Mouse (Mus musculus) CH12.LX (cell line): ENCODE measurements at regions not wholly inside any gene's neighbourhood (a gene's known extent, or its start where the extent isn't known, plus 50 kb on each side); places are given as distances from the start of the nearest gene placed in this dataset.

Experiments
- DNase-seq: peaks from one replicate; pipeline ENCODE4 v3.0.0-alpha.2; 2013; ENCODE audit errors: extremely low read depth
- H3K27ac ChIP-seq: 2 replicates; pipeline ENCODE4 v1.5.1; 2012; ENCODE audit warnings: low read depth, mild to moderate bottlenecking, control low read depth, moderate library complexity; ENCODE audit not compliant: insufficient read depth
- H3K27me3 ChIP-seq: replicated peaks from 2 replicates; pipeline ENCODE3; 2012; ENCODE audit warnings: inconsistent platforms
- H3K36me3 ChIP-seq, 2 experiments: replicated peaks in 1 of 2; 2 replicates each; pipeline versions ENCODE3 to v1.6.1; 2012; ENCODE audit warnings: inconsistent platforms in 1 of 2, low read length in 1 of 2, mild to moderate bottlenecking in 1 of 2, mixed read lengths in 1 of 2, moderate library complexity in 1 of 2; ENCODE audit not compliant: control insufficient read depth in 1 of 2, insufficient read depth in 1 of 2
- H3K4me1 ChIP-seq, 2 experiments: 2 replicates each; pipeline ENCODE4 v1.6.1; 2012; ENCODE audit warnings: inconsistent platforms in 1 of 2, moderate library complexity in 1 of 2; ENCODE audit not compliant: insufficient read depth in 2 of 2, control insufficient read depth in 1 of 2
- H3K4me2 ChIP-seq: 2 replicates; pipeline ENCODE4 v1.6.1; 2012; ENCODE audit warnings: low read depth, mild to moderate bottlenecking, control low read depth; ENCODE audit not compliant: poor library complexity, insufficient read depth, severe bottlenecking
- H3K4me3 ChIP-seq, 3 experiments: fragments of 150-350 bp in 1 of 3; sonication (generic) in 1 of 3; replicated peaks in 1 of 3; 2 replicates each; pipeline versions ENCODE3 to v1.5.1; 2011 to 2012; ENCODE audit warnings: low read depth in 2 of 3, low read length in 2 of 3, mild to moderate bottlenecking in 2 of 3, moderate library complexity in 2 of 3, control low read depth in 1 of 3, improper control_type of control experiment in 1 of 3, inconsistent platforms in 1 of 3, mixed read lengths in 1 of 3; ENCODE audit not compliant: poor library complexity in 1 of 3
- H3K79me2 ChIP-seq: replicated peaks from 2 replicates; pipeline ENCODE4 v1.6.1; 2012; ENCODE audit warnings: mild to moderate bottlenecking, moderate library complexity; ENCODE audit not compliant: control insufficient read depth, poor library complexity, insufficient read depth, severe bottlenecking; ENCODE audit errors: extremely low read depth
- H3K9ac ChIP-seq: 2 replicates; pipeline ENCODE4 v1.6.1; 2012; ENCODE audit warnings: low read depth, mild to moderate bottlenecking, control low read depth, moderate library complexity; ENCODE audit not compliant: insufficient read depth
- H3K9me3 ChIP-seq: replicated peaks from 2 replicates; pipeline ENCODE3; 2012; ENCODE audit warnings: low read length, inconsistent platforms, mixed read lengths
- BHLHE40 ChIP-seq: IDR thresholded peaks from 2 replicates; pipeline ENCODE4 v1.6.1; 2011; ENCODE audit warnings: mild to moderate bottlenecking, low read depth, low read length, improper control_type of control experiment
- CHD1 ChIP-seq: IDR thresholded peaks from 2 replicates; pipeline ENCODE4 v1.6.1; 2012; ENCODE audit warnings: low read depth, low read length, improper control_type of control experiment, inconsistent platforms
- CHD2 ChIP-seq: IDR thresholded peaks from 2 replicates; pipeline ENCODE4 v1.6.1; 2011; ENCODE audit warnings: low read length, improper control_type of control experiment
- ELF1 ChIP-seq: IDR thresholded peaks from 2 replicates; pipeline ENCODE4 v1.6.1; 2014; ENCODE audit warnings: low read depth, mild to moderate bottlenecking, inconsistent platforms, low read length, improper control_type of control experiment
- EP300 ChIP-seq: IDR thresholded peaks from 2 replicates; pipeline ENCODE4 v1.6.1; 2011; ENCODE audit warnings: low read length, improper control_type of control experiment
- ETS1 ChIP-seq: conservative IDR thresholded peaks from 2 replicates; pipeline ENCODE4 v1.6.1; 2012; ENCODE audit warnings: low read depth, mild to moderate bottlenecking, inconsistent platforms, low read length, improper control_type of control experiment, moderate library complexity
- HCFC1 ChIP-seq: IDR thresholded peaks from 2 replicates; pipeline ENCODE4 v1.6.1; 2012; ENCODE audit warnings: low read depth, mild to moderate bottlenecking, inconsistent platforms, low read length, improper control_type of control experiment
- JUND ChIP-seq: conservative IDR thresholded peaks from 2 replicates; pipeline ENCODE4 v1.6.1; 2011; ENCODE audit warnings: low read depth, low read length, improper control_type of control experiment
- KAT2A ChIP-seq: IDR thresholded peaks from 2 replicates; pipeline ENCODE4 v1.6.1; 2012; ENCODE audit warnings: low read length, improper control_type of control experiment, inconsistent platforms; ENCODE audit not compliant: insufficient replicate concordance
- MAZ ChIP-seq: IDR thresholded peaks from 2 replicates; pipeline ENCODE4 v1.6.1; 2012; ENCODE audit warnings: low read depth, mild to moderate bottlenecking, inconsistent platforms, low read length, improper control_type of control experiment, moderate library complexity
- MXI1 ChIP-seq: IDR thresholded peaks from 2 replicates; pipeline ENCODE4 v1.6.1; 2011; ENCODE audit warnings: mild to moderate bottlenecking, low read depth, low read length, improper control_type of control experiment
- MYC ChIP-seq: IDR thresholded peaks from 2 replicates; pipeline ENCODE4 v1.6.1; 2011; ENCODE audit warnings: low read depth, mild to moderate bottlenecking, improper control_type of control experiment, low read length
- NRF1 ChIP-seq: IDR thresholded peaks from 2 replicates; pipeline ENCODE4 v1.6.1; 2014; ENCODE audit warnings: low read depth, mild to moderate bottlenecking, inconsistent platforms, low read length, improper control_type of control experiment, moderate library complexity
- POLR2A ChIP-seq: IDR thresholded peaks from 2 replicates; pipeline ENCODE4 v1.6.1; 2011; ENCODE audit warnings: low read depth, mild to moderate bottlenecking, improper control_type of control experiment, low read length
- POLR2AphosphoS2 ChIP-seq: IDR thresholded peaks from 2 replicates; pipeline ENCODE4 v1.6.1; 2011; ENCODE audit warnings: low read depth, low read length, improper control_type of control experiment
- RAD21 ChIP-seq: IDR thresholded peaks from 2 replicates; pipeline ENCODE4 v1.6.1; 2011; ENCODE audit warnings: low read depth, mild to moderate bottlenecking, low read length, improper control_type of control experiment, moderate library complexity
- TBP ChIP-seq: conservative IDR thresholded peaks from 2 replicates; pipeline ENCODE4 v1.6.1; 2011; ENCODE audit warnings: low read depth, low read length, improper control_type of control experiment
- TCF12 ChIP-seq: IDR thresholded peaks from 2 replicates; pipeline ENCODE4 v1.6.1; 2014; ENCODE audit warnings: low read depth, mild to moderate bottlenecking, inconsistent platforms, low read length, improper control_type of control experiment
- ZKSCAN1 ChIP-seq: IDR thresholded peaks from 2 replicates; pipeline ENCODE4 v1.6.1; 2012; ENCODE audit warnings: low read depth, inconsistent platforms, low read length, improper control_type of control experiment, borderline replicate concordance
- dilution Hi-C: fragments of 300-500 bp; cut with MboI; formaldehyde crosslinking; loops from 2 replicates; pipeline ENCODE4 v1.14.3; 2020; ENCODE audit warnings: low sequenced_read_pairs; ENCODE audit not compliant: extremely low pct_unique_long_range_greater_than_20kb, extremely low pct_ligation_motif_present
- in situ Hi-C: fragments of 300-500 bp; cut with MboI; formaldehyde crosslinking; loops from 3 replicates; pipeline ENCODE4 v1.14.3; 2019; ENCODE audit warnings: low sequenced_read_pairs, low pct_ligation_motif_present, low pct_unique_long_range_greater_than_20kb, mixed read lengths

DNA sequence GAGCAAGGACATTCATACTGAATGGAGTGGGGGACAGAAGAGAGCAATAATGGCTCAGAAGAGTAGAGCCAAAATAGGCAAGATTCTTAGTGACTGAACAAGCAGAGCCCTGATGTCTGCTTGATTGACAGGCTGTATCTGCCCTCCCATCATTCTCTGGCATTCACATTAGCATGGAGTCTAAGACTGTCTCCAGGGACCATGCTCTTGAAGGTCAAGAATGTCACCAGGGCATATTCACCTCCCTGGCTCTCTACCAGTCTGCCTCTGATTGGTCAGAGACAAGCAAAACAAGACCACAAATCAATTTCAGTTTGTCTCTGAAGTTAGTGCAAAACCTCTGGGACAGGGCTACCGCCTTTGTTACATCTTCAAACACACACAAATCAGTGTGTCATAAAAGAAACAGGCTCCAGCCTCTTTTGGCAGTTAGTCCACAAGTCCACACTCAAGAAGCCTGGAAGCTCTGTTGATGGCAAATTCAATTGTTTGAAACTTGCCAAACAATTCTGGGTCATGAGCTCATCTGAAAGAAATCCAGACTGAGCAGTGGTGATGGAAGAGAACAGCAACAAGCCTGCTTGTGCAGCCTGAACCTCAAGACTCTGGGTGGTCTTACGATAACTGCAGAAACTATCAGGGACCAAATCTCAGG, 240.0 kb upstream of the Adcy2 start:
- in situ Hi-C loops: no loop called here
- no peaks in the 10 kb centered on the region for H3K79me2 ChIP-seq

DNA sequence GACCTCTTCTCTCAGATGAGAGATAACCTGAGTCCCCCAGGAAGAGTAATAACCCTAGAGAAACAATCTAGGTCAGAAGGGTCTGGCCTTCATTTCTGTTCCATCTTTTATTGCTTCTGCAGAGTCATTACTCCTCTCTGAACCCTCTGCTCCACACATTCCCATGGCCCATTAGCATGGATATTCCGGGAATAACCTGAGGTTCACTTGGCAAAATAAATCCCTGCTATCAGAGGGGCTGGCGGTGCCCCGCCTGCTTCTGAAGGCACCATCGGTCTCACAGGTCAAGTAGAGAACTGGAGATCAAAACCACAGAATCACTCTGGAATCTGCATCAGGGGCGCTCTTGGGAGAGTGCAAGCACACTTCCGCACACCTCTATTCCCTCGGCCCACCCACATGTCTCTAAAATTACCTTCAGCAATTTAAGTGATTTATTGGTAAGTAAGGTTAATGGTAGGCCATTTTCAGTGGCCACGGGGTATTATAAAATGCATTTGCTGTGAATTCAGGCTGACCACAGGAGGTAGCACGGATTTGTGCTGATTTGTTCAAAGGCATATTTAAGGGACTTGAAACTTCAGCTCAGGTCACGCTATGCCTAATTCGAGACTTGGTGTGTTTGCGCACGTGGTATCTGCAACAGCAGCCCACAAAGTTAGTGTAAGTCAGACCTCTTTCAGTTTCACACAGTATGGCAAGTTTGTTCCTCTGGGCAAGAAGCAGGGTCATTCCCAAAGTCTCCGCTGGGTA, 243.4 kb upstream of the Adcy2 start:
- Histone ChIP-seq H3K79me2 (no peaks in the 10 kb centered on the region), H3K9ac (no peak overlapping the region), H3K27ac (no peak overlapping the region), H3K9me3 (peaks cover 53% of the 10 kb centered on the region), H3K36me3 (no peaks in the 10 kb centered on the region), H3K4me3 (no peak overlapping the region), H3K4me2 (no peak overlapping the region), H3K4me1 (no peaks in the 10 kb centered on the region), H3K27me3 (no peaks in the 10 kb centered on the region)
- dilution Hi-C loops (no loop called here), in situ Hi-C loops (no loop called here)
- TF ChIP-seq ETS1 (no peak), MXI1 (no peak), NRF1 (no peak), MAZ (no peak), KAT2A (no peak), POLR2AphosphoS2 (no peak), RAD21 (no peak), JUND (no peak), ZKSCAN1 (no peak), ELF1 (no peak), POLR2A (no peak), EP300 (no peak), TCF12 (no peak)
- DNase-seq: no peak

More for the DNA sequence above, 240.0 kb upstream of the Adcy2 start:
- TF ChIP-seq HCFC1 (no peak), TBP (no peak), JUND (no peak), NRF1 (no peak), BHLHE40 (no peak), ELF1 (no peak), CHD1 (no peak), POLR2AphosphoS2 (no peak), CHD2 (no peak), MAZ (no peak), MYC (no peak), ETS1 (no peak), RAD21 (no peak), KAT2A (no peak)
- Histone ChIP-seq H3K9ac (no peak overlapping the region), H3K9me3 (peaks cover 68% of the 10 kb centered on the region), H3K4me1 (no peaks in the 10 kb centered on the region), H3K36me3 (no peaks in the 10 kb centered on the region), H3K27me3 (no peaks in the 10 kb centered on the region), H3K4me3 (no peak overlapping the region), H3K4me2 (no peak overlapping the region), H3K27ac (no peak overlapping the region)
- DNase-seq: no peak
- dilution Hi-C loops: no loop called here
